Mouse (Mus musculus) left cerebral cortex, adult 9 months (tissue): Measurements from ENCODE around the gene Rnase13.

Experiments used
- DNase-seq, 2 experiments: peaks; one replicate each; pipeline ENCODE4 v3.0.0; 2022; ENCODE audit warnings: low spot score in 2 of 2

Gene Rnase13

DNA sequence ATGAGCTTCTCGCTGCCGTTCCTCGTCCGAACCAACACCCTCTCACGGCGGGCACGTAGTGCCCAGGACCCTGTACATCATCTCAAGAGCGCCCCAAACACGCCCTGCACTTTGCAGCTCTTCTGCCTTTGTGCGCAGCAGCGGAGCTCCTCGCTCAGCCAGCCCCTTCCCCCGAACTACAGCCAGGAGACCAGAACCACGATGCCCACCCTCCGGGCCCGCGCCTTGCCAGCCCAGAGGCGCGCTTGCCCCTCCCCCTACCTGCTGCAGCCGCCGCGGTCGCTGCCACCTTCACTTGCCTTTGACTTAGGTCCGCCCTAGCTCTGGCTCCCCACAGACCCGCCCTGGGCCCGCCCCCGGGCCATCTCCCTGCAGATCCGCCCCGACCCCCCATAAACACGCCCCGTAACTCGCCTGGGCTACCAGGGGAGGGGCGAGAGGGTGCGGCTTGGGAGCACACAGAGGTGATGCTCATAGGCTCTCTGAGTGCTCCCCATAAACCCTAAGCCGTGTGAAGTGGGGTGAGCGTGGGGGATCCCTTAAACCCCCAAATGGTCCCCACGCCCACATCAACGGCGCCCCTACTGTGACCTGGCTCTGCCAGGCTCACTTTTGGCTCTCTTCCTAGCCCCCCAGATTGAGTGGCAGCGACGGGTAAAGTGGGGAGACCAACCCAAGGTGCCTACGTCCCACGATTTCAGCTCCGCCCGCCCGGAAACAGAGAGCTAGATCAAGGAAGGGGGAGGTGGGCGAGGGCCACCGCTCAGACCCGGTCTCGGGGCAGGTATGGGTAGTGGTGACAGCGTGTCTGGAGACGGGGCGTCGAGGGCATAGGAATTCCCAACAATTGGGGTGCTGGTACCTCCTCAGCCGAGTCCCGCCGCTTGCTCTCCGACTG, 9.3 kb downstream of the Rnase13 start:
- peak; percentile 52 to 61 for DNase-seq

DNA sequence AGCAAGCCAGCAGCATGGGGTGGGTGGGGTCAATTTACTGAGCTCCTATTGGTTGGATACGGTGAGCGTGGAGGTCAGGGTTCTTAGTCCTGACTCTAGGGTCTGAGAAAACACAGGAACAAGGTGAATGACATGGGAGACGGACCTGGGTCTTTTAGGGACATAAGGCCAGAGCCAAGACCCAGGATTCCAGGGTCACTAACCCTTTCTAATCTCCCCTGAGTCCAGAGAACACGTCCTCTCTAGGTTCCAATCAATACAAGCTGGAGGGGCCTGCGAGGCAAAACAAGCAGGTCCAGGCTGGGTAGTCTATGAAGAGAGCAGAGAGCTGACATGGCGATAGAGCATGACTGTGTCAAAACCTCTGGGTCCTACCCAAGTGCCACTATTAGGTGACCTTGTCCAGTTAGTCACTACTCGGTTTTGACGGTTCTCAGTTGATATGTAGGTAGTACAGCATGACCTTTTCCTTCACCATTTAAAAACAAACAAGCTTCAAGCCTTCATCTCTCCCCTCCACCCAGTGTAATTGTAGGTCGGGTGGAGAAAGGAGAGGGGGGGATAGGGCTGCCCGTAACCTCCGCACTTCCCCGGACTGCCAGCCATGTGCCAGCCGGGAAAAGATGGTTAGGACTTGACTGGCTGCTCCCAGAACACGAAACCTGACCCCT, 10.0 kb downstream of the Rnase13 start:
- DNase-seq, result no peak

DNA sequence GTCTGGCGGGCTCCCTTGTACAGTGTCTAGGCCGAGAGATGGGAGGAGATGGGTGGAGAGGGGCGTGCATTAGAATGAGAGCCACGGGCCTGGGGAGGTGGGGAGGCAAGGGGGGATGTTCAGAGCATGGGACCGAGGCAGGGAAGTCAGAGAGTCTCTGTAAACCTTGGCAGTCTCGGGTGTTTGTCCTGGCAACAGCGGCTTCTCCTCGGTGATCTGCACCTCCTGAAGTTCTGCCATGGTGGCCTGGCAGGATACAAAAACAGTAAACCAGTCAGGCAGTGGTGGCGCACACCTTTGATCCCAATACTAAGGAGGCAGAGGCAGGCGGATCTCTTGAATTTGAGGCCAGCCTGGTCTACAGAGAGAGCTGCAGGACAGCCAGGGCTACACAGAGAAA, 11.3 kb downstream of the Rnase13 start:
- DNase-seq, result no peak

DNA sequence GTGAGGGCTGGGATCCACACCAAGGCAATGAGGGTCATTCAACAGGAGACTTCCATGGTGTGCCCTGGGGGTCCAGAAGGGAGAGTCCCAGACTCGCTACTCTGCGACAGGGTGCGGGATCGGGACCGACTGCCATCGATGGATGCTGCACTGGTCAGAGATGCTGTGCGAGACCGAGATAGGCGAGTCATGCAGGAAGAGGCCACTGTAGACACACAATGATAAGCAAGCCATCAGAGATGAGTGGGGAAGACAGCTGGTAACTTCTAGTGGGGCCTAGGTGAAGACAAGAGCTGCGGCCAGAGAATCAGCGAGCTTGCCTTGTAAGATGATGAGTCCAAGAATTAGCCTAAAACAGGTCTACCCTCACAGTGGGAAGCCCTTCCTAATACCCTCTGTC, 16.5 kb downstream of the Rnase13 start:
- no peak for DNase-seq

DNA sequence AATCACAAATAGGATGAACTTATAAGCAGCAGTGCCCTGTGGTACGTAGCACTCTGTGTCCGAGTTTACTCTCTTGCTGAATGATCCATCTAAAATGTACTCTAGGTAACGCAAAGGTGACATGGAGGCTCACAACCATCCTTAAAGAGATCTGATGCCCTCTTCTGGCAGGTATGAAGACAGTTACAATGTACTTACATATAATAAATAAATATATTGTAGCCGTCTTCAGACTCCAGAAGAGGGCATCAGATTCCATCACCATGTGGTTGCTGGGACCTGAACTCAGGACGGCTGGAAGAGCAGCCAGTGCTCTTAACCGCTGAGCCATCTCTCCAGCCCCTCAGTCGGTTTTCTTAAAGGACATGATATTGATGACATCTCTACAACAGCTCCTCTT, 17.9 kb downstream of the Rnase13 start:
- no peak for DNase-seq

DNA sequence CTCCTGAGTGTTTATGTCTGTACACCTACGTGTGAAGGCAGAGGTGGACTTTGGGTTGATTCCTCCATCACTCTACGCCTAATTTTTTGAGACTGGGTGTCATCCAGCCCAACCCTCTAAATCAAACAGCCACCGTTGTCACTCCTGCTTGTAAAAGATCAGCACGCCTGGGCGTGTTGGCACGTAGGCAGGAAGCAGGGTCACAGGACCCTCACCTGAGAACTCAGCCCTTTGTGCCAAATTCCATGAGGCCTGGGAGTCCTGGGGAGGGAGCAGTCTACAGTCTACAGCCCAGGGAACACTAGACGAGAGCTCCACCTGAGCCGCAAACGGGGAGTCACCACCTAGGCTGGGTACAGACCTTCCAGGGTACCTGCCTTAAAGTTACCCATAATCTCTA, 18.8 kb downstream of the Rnase13 start:
- DNase-seq, result no peak

DNA sequence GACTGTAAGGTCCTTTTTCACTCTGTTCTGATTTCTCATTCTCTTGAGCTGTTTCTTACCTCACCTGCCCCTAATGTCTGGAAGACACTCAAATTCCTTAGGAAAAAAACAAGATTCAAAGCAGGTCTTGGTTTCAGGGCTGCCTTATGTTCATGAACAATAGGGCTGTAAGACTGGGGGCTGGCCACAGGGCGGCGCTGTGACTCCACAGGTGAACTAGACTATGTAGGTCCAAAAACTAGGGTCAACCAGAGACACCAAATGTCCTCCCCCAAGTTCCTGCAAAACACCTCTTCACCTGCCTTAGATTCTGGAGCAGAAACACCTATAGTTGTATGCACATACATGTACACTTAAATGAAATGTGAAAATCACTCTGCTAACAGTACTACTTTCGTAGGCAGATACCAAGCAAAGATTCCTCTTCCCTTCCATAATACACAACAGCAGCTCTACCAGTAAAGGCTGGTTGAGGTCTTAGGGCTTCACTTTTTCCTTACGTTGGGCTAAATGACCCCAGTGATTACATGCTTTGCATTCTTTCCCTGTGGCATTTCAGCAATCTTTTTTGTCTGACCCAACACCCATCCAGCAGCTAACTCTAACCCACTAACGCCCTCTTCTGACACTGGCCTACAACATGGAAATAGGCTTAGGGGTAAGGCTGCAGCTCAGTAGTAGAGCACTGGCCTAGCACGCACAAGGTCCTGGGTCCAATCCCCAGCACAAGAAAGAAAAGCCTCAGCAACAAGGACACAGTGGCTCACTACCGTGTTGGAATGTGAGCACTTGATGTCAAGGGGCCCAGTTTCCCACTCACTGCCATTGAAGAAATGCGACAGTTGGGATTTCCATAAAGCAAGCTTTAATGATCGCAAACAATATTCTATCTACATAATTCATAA, 19.5 kb downstream of the Rnase13 start:
- DNase-seq, result peak in 1 of 2 experiments; percentile 67

DNA sequence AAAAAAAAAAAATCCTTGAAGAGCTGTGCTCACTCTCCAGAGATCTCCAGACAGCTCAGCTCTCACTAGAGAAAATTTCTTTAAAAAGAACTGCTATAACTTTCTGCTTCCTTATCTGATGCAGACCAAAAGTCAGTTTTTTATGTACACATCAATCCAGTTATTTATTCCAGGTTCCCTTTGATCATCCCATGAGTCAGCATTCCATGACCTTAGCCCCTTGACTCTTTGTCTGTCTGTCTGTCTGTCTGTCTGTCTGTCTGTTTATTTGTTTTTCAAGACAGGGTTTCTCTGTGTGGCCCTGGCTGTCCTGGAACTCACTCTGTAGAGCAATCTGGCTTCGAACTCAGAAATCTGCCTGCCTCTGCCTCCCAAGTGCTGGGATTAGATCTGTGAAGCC, 23.2 kb downstream of the Rnase13 start:
- DNase-seq, result no peak

DNA sequence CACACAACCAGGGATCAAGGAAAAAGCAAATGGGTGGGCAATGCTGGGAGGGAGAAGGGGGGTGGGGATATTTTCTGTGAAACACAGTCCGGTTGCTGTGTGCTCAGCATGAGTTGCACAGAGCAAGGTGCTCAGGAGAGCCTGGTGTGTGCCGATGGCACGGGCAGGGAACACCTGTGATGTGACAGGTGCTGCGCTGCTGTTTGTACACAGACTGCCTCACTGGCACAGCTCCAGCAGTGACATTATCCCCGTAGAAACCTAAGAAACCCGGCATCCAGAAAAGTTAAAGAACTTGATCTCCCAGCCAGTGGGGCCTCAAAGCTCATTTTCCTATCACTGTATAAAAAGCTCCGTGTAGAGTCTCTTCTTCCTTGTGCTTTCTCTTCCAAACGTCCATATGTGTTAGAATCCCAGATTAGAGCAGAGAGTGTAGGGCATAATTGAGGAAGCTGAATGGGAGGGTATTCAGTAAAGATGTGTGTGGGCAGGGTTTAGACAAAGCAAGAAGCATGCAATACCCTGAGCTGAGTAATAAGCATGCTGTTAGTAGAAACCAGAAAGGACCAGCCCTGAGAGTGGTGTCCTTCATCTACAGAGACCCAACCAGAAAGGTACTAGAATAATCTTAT, 25.9 kb downstream of the Rnase13 start:
- DNase-seq, result no peak

DNA sequence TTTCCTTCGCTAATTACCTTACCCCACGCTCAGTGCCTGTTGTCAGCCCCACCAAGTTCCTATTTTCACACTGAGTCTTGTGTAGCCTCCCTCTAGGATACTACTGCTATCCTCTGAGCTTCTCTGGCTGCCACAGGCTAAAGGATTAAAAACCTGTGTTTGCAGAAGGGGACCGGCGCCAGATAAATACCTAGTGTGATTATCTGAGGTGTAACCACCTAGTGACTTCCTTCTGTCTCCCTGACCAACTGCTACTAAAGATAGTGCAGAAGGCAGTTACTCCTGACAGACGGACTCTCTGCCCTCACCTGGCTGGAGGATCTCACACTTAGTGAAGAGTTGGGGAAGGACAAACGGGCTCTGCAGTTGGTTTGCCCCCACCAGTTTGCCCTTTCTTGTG, 26.6 kb downstream of the Rnase13 start:
- no peak for DNase-seq

DNA sequence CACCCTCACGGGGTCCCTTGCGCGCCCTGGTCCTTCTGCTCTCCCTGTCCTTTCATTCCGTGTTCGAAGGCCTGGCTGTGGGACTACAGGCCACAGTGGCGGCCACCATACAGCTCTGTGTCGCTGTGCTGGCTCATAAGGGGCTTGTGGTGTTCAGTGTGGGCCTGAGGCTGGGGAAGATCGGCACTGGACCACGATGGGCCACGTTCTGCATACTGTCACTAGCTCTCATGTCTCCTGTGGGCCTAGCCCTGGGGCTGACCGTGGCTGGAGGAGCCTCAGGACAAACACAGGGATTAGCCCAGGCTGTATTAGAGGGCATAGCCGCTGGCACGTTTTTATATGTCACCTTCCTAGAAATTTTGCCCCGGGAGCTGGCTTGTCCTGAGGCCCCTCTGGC, 27.5 kb downstream of the Rnase13 start:
- no peak for DNase-seq

DNA sequence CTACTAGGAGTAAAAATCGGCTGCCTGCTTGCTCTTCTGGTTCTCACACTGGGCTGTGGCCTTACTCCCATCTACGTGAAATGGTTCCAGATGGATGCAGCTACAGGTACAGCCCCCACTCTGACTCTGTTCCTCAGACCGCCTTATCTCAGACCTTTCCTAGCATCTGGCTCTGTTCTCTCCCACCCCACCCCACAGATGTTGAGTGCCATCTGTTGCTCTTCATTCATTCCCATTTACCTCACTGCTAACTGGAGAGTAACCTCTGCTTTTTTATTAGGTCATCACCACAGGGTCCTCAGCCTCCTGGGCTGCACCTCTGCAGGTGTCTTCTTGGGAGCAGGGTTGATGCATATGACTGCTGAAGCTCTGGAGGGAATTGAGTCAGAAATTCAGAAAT, 28.8 kb downstream of the Rnase13 start:
- DNase-seq, result no peak

DNA sequence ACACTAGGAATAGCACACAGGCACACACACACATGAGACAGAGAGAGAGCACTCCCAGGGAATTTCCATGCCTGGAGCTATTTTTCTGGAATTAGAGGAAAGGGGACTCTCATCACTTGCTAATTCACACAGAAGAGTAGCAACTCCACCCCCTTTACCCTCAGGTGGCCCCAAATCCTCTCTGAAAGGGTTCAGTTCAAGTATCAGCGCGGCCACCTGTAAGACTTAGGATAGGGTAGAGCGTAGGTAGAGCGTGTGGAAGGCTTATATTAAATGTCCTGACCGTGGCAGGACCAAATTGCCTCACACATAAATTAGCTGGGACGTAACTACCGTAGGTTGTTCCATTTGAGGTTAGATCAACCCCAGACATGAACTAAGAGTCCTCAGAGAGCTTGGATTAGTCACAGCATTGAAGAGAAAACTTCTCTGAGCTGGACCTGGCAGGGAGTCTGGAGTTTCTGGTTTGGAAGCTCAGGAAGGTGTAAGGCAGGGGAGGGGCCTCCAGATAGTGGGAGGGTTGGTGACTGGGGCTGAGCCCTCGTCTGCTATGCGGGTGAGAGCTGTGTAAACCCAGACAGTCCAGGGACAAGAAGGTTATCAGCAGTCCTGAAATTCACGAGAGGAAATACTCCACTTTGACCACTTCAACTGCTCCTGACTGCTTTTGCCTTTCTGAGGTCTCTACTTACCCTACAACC, 29.3 kb downstream of the Rnase13 start:
- no peak for DNase-seq

DNA sequence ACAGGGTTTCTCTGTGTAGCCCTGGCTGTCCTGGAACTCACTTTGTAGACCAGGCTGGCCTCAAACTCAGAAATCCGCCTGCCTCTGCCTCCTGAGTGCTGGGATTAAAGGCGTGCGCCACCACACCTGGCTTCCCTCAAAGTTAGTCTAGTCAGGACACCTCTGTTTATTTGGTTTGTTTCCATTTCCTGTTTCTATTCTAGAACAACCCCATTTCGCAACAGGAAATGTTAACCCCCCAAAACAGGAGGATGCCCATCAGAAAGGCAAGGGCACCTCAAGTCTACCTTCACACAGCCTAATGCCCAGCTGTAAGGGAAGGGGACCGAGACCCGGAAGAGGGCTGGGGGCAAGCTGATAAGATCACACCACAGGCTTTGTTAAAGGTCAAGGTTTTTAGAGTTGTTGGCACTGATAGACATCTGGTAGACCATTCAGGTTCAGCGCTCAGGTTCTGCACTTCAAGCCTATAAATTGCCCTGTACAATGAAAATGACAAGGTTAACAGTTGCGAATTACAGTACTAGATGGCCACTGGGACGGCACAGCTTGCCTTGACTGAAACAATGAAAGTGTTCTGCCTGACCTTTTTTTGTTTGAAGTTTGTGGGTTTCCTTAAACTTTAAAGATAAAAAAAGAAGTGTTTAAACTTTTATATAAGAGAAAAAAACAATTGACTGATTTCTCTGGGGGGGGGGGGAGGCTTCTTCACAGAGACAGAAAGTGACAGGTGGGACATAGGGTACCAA, 30.2 kb downstream of the Rnase13 start, which contains the start of gene Slc39a2:
TSS of gene Slc39a2 (plus strand) at position 699 of the 749 bp plus-strand sequence.
- DNase-seq, result no peak

DNA sequence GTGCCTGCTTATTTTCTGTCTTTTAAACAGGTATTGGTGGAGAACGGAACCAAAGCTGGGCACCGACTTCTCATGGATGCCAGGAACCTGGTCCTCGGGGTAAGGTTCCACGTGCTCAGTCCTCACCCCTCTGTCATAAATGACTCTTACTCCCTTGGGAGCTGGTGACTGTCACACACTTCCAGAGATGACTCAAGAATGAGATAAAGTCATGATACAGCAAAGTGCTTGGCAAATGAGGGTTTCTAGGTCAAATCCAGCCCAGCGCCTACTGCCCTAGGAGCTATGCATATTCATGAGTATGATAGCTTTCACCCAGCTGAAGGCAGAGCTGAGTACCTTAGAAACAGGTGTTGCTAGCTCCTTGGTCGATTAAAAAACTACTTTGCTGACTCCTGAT, 32.7 kb downstream of the Rnase13 start:
- DNase-seq, result no peak

DNA sequence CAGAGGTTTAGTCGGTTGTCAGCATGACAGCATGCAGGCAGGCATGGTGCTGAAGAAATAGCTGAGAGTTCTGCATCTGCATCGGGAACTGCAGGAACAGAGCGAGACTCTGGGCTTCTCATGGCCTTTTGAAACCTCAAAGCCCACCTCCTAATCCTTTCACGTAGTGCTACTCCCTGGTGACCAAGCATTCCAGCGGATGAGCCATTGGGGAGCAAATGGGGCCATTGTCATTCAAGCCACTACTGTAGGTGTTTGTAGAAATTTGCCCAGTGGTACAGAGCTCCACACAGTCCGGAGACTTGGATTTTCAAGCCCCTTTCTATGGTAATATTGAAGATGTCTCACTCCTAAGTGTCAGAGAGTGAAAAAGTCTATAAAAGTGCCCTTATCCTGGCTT, 36.5 kb downstream of the Rnase13 start:
- DNase-seq, result no peak

DNA sequence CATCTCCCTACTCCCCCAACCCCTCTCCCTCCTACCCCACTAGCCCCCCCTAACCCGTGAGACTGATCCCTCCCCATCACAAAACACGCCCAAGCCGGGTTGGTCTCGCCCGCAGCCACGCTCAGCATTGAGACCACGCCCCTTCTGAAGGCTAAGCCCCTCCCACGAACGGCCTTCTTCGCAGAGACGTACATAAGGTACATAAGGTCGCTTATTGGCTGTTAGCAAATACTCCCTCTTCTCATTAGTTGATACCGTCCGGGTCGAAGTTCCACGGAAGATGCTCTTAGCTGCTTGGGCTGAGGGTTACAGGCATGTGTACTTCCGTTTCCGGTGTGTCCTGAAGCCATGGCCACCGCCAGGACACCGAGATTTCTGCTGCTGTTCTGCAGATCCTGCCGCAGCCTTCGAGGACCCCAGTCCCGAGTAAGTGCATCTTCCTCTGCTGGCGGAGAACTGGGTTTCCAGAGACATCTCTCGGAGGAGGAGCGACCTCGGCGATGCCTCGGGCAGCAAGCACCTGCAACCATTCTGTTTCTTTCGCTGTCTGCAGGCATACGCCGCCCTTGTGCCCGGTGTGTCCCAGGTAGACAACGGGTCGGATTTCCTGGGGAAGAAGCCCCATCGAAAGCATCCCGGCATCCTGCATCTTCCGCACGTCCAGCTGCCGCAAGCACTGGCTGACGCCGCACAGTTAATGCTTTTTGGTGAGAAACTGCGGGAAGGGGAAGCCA, 37.8 kb downstream of the Rnase13 start, which contains the start of gene Mettl17:
TSS of gene Mettl17 (plus strand) at position 245 of the 734 bp plus-strand sequence.
- DNase-seq, result peak; percentile 95

DNA sequence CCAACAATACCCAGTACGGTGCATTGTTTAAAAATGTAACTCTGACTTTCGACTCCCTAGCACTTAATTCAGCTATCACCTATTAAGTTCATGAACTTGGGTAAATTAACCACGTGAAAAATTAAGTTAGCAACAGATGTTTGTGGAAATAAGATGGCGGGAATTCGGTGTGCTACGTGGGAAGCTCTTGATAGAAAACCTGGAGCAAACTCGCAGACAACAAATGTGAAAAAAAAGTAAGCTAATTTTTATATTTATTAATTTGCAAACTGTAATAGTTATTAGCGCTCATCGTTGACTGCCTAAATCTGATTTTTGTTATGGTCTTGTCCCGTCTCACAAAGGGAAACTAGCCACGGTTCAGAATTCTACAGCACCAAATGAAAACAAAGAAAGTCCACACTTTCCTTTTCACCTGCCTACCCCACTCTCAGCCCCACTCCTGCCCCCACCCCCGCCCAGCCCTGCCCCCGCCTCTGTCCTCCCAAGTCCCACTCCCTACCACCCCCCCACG, 38.5 kb downstream of the Rnase13 start:
- DNase-seq, result no peak

DNA sequence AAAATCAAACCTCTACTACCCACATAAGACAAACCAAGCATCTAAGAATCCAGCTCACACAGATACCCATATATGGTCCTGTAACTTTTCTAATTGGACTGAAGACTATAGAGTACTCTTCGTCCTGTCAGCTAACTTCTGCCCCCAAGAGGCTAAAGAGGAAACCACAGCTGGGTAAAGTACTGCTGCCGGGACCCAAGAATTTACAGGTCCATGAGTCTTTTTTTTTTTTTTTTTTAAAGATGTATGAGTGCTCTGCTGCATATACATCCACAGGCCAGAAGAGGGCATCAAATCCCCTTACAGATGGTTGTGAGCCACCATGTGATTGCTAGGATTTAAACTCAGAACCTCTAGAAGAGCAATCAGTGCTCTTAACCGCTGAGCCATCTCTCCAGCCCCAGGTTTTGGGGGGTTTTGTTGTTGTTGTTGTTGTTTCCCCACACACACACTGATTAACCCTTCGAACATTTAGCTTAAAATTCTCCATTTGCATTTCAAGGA, 39.0 kb downstream of the Rnase13 start:
- DNase-seq, result peak; percentile 58 to 87
